Mouse (Mus musculus) heart, embryonic 14.5 days (tissue): ENCODE measurements around the gene Atp9a. TPM values are rescaled to one million over a fixed set of nuclear protein-coding genes. Genes with fewer than 3 reads are reported as not detected.

ENCODE experiments used
- ATAC-seq: fragments of 200-750 bp; cut with Nextera tagmentation; 2 replicates; pipeline ENCODE4 v1.8.0; 2017; ENCODE audit warnings: low read depth, moderate TSS enrichment; ENCODE audit not compliant: insufficient number of reproducible peaks, insufficient read depth, low FRiP score
- H3K27ac ChIP-seq, 2 experiments: fragments of 200-500 bp in 1 of 2; fragments of 300-500 bp in 1 of 2; sonication (generic) in 1 of 2; replicated peaks in 1 of 2; 2 replicates each; pipeline ENCODE4 v1.5.1; 2012 to 2014; ENCODE audit warnings: low read depth in 2 of 2, low read length in 2 of 2, control low read depth in 1 of 2, mild to moderate bottlenecking in 1 of 2, mixed read lengths in 1 of 2; ENCODE audit not compliant: control insufficient read depth in 1 of 2, insufficient read depth in 1 of 2
- H3K27me3 ChIP-seq: fragments of 300-500 bp; sonication (generic); 2 replicates; pipeline ENCODE4 v1.6.1; 2014; ENCODE audit warnings: mild to moderate bottlenecking, low read length, control low read depth; ENCODE audit not compliant: control insufficient read depth, insufficient read depth
- H3K36me3 ChIP-seq: fragments of 300-500 bp; sonication (generic); 2 replicates; pipeline ENCODE4 v1.6.1; 2014; ENCODE audit warnings: mild to moderate bottlenecking, control low read depth, low read length, mixed read lengths; ENCODE audit not compliant: control insufficient read depth, insufficient read depth
- H3K4me1 ChIP-seq, 2 experiments: fragments of 200-500 bp in 1 of 2; fragments of 300-500 bp in 1 of 2; sonication (generic) in 1 of 2; 2 replicates each; pipeline ENCODE4 v1.6.1; 2012 to 2014; ENCODE audit warnings: low read length in 2 of 2, control low read depth in 1 of 2, mixed read lengths in 1 of 2; ENCODE audit not compliant: control insufficient read depth in 2 of 2, insufficient read depth in 2 of 2
- H3K4me2 ChIP-seq: fragments of 300-500 bp; sonication (generic); 2 replicates; pipeline ENCODE4 v1.6.1; 2014; ENCODE audit warnings: mild to moderate bottlenecking, low read length
- H3K4me3 ChIP-seq, 2 experiments: fragments of 200-500 bp in 1 of 2; fragments of 300-500 bp in 1 of 2; sonication (generic) in 1 of 2; 2 replicates each; pipeline ENCODE4 v1.5.1; 2012 to 2014; ENCODE audit warnings: low read length in 2 of 2, mild to moderate bottlenecking in 2 of 2, control low read depth in 1 of 2, low read depth in 1 of 2, moderate library complexity in 1 of 2; ENCODE audit not compliant: control insufficient read depth in 1 of 2, insufficient read depth in 1 of 2
- H3K9ac ChIP-seq: fragments of 300-500 bp; sonication (generic); 2 replicates; pipeline ENCODE4 v1.6.1; 2014; ENCODE audit warnings: mild to moderate bottlenecking, low read length
- H3K9me3 ChIP-seq: fragments of 300-500 bp; sonication (generic); 2 replicates; pipeline ENCODE4 v1.6.1; 2016; ENCODE audit warnings: low read length, control low read depth; ENCODE audit not compliant: control insufficient read depth
- WGBS: fragments of 180-500 bp; shearing (Covaris S2); extraction: QIAGEN DNeasy Blood & Tissue Kit; methylation state at CpG from one replicate; pipeline ENCODE4 v1.1.7; 2014; 5-methylcytosine and 5-hydroxymethylcytosine counted together
- polyA plus RNA-seq: library from polyadenylated mRNA; unstranded; fragments of >200 nt; fragmentation: Nextera tagmentation; extraction: Ambion mirVana; gene quantifications from 2 replicates; pipeline ENCODE4 v1.2.1, GENCODE M21; 2014

The Atp9a gene
- polyA plus RNA-seq, 1 experiment from 2014 or later, result 12.9 TPM

DNA sequence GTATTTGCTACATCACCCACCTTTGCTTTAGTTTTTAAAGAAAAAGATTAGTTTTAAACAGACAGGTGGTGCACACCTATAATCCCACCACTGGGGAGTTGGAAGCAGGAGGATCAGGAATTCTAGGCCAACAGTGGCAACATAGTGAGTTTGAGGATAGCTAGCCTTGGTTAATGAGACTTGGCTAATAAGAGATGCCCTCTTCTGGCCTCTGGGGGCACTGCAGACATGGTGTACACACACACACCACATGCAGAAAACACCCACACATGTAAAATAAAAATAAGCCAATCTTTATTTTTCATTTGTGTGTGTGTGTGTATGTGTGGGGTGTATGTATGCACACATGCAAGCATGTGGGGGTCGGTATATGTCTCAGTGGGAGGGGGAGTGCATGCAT is 3.4 kb downstream of the Atp9a start:
- 90% methylated on average over 1 of the region's 1 CpGs for WGBS

DNA sequence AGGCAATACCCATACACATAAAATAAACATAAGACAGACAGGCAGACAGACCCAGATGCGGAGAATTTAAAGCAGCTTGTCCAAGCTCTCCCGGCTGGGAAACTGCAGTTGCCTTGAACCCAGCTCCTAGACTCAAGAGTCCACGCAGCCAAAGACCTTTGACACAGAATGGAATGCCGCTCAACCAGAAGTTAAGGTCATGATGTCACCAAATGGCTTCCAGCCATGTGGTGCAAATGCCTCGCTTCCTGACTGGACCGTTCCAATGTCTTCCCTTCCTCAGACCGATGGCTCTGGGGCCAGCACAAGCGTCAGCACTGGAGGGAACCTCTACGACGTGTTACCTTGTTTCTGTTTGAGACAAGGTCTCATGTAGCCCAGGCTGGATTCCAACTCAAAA is 4.3 kb downstream of the Atp9a start:
- ATAC-seq, result no peak
- peaks cover 4% of the 10 kb centered on the region; the same call in 1 of the 2 replicates for H3K9me3 ChIP-seq
- H3K27me3 ChIP-seq, result no peaks in the 10 kb centered on the region
- H3K9ac ChIP-seq, result no peak overlapping the region
- no peak overlapping the region for H3K27ac ChIP-seq
- peaks cover 3% of the 10 kb centered on the region in 2 experiments; a peak in 1 of 4 replicates for H3K4me1 ChIP-seq
- no peak overlapping the region for H3K4me2 ChIP-seq
- H3K4me3 ChIP-seq, result no peak overlapping the region
- no peaks in the 10 kb centered on the region for H3K36me3 ChIP-seq
- WGBS, result 82% methylated on average over 10 of the region's 10 CpGs

More for the DNA sequence above, 3.4 kb downstream of the Atp9a start:
- Histone ChIP-seq H3K27me3 (no peaks in the 10 kb centered on the region), H3K36me3 (no peaks in the 10 kb centered on the region), H3K4me3 (no peak overlapping the region), H3K4me1 (peaks cover 3% of the 10 kb centered on the region in 2 experiments; a peak in 1 of 4 replicates), H3K9me3 (peaks cover 4% of the 10 kb centered on the region; the same call in 1 of the 2 replicates), H3K4me2 (no peak overlapping the region), H3K27ac (no peak overlapping the region), H3K9ac (no peak overlapping the region)
- no peak for ATAC-seq

DNA sequence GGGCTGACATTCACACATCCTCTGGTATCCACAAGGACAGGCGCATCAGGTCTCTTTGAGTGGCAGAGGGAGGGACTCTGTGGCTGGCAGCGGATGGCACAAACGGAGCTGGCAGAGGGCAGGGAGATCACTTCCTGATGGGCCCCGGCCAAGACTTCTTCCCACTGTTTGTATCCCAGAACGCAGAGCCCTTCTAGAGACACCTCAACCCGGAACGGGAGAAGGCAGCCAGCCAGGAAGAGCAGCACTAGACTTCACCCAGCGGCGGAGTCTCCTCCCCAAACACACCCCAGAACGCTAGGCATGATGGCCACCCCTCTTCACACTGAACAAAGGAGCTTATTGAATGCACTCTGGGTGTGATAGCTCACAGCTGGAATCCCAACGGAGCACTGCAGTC is 8.2 kb downstream of the Atp9a start:
- 37% methylated on average over 11 of the region's 11 CpGs for WGBS
- Histone ChIP-seq H3K9ac (no peak overlapping the region), H3K27ac (no peak overlapping the region), H3K4me3 (no peak overlapping the region), H3K27me3 (no peaks in the 10 kb centered on the region), H3K9me3 (no peaks in the 10 kb centered on the region), H3K4me2 (no peak overlapping the region), H3K4me1 (no peaks in the 10 kb centered on the region; a peak in 1 of 4 replicates), H3K36me3 (no peaks in the 10 kb centered on the region)
- no peak for ATAC-seq

- H3K27me3 ChIP-seq, result no peaks in the 10 kb centered on the region
- 67% methylated on average over 8 of the region's 8 CpGs for WGBS
- H3K9ac ChIP-seq, result no peak overlapping the region
- no peak overlapping the region for H3K4me3 ChIP-seq
- H3K27ac ChIP-seq, result no peak overlapping the region
- no peak overlapping the region for H3K4me2 ChIP-seq
- no peak for ATAC-seq
- H3K4me1 ChIP-seq, result peaks cover 8 to 12% of the 10 kb centered on the region in 2 experiments
- H3K9me3 ChIP-seq, result no peaks in the 10 kb centered on the region
- no peaks in the 10 kb centered on the region for H3K36me3 ChIP-seq
These were observed 11.0 kb downstream of the Atp9a start for GRCm38 (mm10) chr2:168731258-168731657.

GRCm38 (mm10) chr2:168729736-168730135 is 12.5 kb downstream of the Atp9a start:
- whole genome bisulfite sequencing, result 84% methylated on average over 12 of the region's 12 CpGs
- H3K4me3 ChIP-seq, result no peak overlapping the region
- H3K27ac ChIP-seq, result no peak overlapping the region
- no peaks in the 10 kb centered on the region for H3K27me3 ChIP-seq
- H3K9ac ChIP-seq, result no peak overlapping the region
- no peak overlapping the region for H3K4me2 ChIP-seq
- no peaks in the 10 kb centered on the region for H3K36me3 ChIP-seq
- peaks cover 10 to 14% of the 10 kb centered on the region in 2 experiments for H3K4me1 ChIP-seq
- no peaks in the 10 kb centered on the region for H3K9me3 ChIP-seq
- no peak for ATAC-seq

DNA sequence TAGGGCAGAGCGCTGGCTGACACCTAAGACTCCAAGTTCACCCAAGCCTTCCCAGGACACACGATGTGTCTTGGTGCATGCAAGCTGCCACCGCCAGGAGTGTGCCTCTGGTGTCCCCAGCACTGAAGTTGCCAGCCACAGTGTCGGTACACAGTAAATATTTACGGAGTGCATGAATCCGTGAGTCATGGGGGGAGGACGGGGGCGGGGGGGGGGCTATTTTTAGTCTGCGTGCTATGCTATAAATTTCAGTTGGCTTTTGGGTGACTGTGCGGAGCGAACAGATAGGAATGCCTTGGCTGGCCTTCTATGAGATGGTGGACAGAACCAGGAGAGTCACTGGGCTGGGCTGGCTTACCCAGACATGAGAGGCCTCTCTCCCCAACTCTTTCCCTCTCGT is 14.2 kb downstream of the Atp9a start:
- Histone ChIP-seq H3K9ac (no peak overlapping the region), H3K4me3 (no peak overlapping the region), H3K9me3 (no peaks in the 10 kb centered on the region), H3K27ac (peak overlapping the region; percentile 49 to 63; a peak in 3 of 4 replicates), H3K4me2 (peak overlapping the region; percentile 32), H3K27me3 (no peaks in the 10 kb centered on the region), H3K36me3 (no peaks in the 10 kb centered on the region), H3K4me1 (peaks cover 10 to 14% of the 10 kb centered on the region in 2 experiments)
- no peak for ATAC-seq
- 38% methylated on average over 12 of the region's 12 CpGs for WGBS

GRCm38 (mm10) chr2:168726007-168726406 is 16.2 kb downstream of the Atp9a start:
- Histone ChIP-seq H3K9me3 (no peaks in the 10 kb centered on the region), H3K4me2 (no peak overlapping the region), H3K36me3 (no peaks in the 10 kb centered on the region), H3K4me3 (no peak overlapping the region), H3K27ac (no peak overlapping the region), H3K27me3 (no peaks in the 10 kb centered on the region), H3K4me1 (peaks cover 10 to 14% of the 10 kb centered on the region in 2 experiments), H3K9ac (no peak overlapping the region)
- ATAC-seq, result no peak
- WGBS, result 34% methylated on average over 6 of the region's 6 CpGs

GRCm38 (mm10) chr2:168721313-168721712 is 20.9 kb downstream of the Atp9a start:
- no peaks in the 10 kb centered on the region for H3K27me3 ChIP-seq
- 83% methylated on average over 14 of the region's 14 CpGs for WGBS

More at GRCm38 (mm10) chr2:168721313-168721712, 20.9 kb downstream of the Atp9a start:
- H3K4me1 ChIP-seq, result peaks cover 3% of the 10 kb centered on the region in 2 experiments; a peak in 2 of 4 replicates
- no peaks in the 10 kb centered on the region for H3K36me3 ChIP-seq
- H3K4me2 ChIP-seq, result no peak overlapping the region
- H3K27ac ChIP-seq, result no peak overlapping the region
- no peak overlapping the region for H3K4me3 ChIP-seq
- no peaks in the 10 kb centered on the region for H3K9me3 ChIP-seq
- no peak for ATAC-seq
- no peak overlapping the region for H3K9ac ChIP-seq
